Mouse (Mus musculus): ENCODE measurements around the gene Bicdl2.
A peak's percentile ranks its signal among the peaks of the same experiment; 100 is the strongest.

The Bicdl2 gene

GRCm38 (mm10) chr17:23674271-23674952 is 14.1 kb downstream of the Bicdl2 start:
- DNase-seq (ENCODE audit: low spot score): no peak

DNA sequence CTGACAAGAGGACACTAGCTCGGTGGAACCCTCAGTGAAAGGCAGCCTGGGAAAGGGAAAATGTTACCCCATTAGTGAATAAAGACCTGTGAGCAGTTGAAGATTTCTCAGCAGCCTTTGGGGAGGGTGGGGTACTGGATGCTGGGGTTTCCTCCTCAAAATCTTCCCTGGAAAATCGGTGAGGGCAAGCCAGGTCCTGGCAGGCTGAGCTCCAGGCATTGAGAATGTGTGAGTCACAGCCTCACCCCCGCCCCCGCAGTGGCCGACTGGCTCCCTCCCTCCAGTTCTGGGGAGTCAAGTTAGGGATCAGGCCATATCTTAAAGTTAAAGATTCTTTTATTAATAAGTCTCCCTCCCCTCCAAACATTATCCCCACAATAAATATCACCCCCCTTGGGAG is 14.8 kb downstream of the Bicdl2 start:
- DNase-seq (ENCODE audit: low spot score): no peak

DNA sequence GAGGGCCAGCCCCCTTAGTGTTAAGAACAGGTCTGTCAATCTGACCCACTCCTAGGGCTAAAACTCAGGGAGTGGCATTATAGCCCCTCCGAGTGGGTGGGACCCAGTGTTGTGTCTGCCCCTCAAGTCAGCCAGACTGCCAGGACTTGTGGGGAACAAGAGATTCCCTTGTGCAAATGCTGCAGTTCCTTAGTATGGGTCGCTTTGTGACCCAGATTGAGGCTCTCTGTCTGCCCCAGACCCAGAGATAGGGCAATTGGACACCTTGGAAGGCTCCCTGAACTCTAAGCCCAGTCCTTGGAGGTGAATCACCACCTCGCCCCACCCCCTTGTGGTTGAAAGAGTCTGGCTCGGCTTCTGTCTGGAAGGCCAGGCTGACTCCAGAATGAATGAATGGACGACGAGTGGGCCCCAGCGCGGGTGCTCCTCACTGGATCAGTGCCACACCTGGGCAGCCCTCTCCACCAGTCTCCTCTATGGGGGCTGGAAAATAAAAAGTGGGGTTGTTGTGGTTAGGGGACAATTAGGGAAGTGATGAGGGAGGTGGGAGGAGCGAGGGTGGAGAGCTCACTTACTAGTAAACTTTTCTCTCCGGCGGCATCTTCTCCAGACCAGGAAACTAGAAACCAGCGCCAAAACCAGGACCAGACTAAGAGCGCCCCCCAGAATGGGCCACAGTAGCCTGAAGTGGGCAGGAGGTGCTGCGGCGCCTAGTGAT is 15.4 kb downstream of the Bicdl2 start:
- DNase-seq (ENCODE audit: low spot score): no peak

GRCm38 (mm10) chr17:23676473-23677031 is 16.2 kb downstream of the Bicdl2 start:
- no peak for DNase-seq (ENCODE audit: low spot score)

DNA sequence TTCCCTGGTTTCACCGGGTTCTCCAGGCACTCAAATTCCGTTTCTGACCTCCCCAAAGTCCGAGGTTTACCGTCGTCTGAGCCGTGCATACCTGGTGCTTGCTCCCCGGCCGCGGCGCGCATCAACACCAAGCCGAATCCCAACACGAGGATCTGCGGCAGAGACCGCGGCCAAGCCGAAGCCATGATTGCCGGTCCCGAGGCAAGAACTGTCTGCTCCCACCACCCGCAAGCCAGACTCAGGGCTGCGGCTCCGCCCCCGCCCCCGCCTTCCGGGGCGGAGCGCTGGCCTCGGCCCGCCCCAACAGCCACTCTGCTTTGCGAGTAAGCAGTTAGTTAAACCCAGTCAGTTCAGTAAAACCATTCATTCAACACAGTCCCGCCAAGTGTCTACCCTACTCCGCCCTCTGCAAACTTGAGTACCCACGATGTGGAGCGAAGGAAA is 17.0 kb downstream of the Bicdl2 start, which contains the start of gene Tnfrsf12a:
Gene Tnfrsf12a, minus strand, starts transcription at position 233 of the 444 bp plus-strand sequence.
- DNase-seq (ENCODE audit: low spot score): peak; percentile 92

- no peak for DNase-seq (ENCODE audit: low spot score)
Measured at GRCm38 (mm10) chr17:23679127-23679835, 19.0 kb downstream of the Bicdl2 start, which contains the start of gene Cldn6. Gene Cldn6 (plus strand): TSS chr17:23679249.

DNA sequence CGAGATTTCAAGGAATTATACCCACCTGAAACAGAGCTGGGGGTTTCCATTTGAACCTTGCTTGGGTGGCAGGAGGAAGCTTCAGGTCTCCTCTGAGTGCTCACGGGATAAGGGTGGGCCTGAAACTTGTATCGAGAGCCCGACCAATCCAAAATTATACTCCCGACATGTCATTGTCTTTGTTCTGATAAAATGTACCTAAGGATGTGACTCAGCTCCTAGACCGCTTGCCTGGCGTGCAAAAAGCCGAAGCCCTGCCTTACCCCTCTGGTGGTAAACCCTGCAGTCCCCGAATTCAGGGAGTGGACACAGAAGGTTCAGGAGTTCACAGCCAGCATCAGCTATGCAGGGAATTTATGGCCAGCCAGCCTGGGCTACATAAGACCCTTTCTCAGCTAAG is 20.0 kb downstream of the Bicdl2 start:
- DNase-seq (ENCODE audit: low spot score): no peak

DNA sequence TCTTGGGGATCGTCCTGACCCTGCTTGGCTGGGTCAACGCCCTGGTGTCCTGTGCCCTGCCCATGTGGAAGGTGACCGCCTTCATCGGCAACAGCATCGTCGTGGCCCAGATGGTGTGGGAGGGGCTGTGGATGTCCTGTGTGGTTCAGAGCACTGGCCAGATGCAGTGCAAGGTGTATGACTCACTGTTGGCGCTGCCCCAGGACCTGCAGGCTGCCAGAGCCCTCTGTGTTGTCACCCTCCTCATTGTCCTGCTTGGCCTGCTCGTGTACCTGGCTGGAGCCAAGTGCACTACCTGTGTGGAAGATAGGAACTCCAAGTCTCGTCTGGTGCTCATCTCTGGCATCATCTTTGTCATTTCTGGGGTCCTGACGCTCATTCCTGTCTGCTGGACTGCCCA is 20.8 kb downstream of the Bicdl2 start:
- no peak for DNase-seq (ENCODE audit: low spot score)

- DNase-seq (ENCODE audit: low spot score): no peak
Measured at GRCm38 (mm10) chr17:23682092-23682491, 21.8 kb downstream of the Bicdl2 start.

DNA sequence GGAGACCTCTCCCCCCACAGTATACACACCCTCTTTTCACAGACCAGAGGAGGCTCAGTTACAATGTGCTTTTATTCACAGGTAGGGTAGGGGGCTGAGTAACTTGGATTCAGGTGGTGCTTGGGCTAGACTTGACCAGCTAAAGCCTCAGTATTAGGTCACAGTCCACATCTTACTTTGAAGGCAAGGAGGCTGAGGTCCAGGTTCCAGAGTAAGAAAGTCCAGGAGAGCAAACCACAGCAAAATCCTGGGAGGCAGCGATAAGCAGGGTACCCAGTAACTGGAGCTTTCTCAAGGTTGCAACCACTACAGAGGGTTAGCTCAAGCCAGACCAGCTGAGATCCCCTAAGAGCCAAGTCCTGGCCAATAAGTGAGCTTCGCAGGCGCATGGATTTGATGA is 22.2 kb downstream of the Bicdl2 start:
- no peak for DNase-seq (ENCODE audit: low spot score)

DNA sequence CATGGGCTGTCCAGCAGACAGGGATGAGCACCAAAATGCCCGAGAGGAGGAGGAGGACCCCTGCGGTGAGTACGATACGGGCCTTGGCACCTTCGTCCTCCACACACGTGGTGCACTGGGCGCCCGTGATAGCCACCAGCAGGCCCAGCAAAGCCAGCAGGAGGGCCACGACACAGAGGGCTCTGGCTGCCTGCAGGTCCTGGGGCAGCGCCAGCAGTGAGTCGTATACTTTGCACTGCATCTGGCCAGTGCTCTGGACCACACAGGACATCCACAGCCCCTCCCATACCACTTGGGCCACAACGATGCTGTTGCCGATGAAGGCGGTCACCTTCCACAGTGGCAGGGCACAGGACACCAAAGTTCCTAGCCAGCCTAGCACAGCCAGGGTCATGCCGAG is 22.9 kb downstream of the Bicdl2 start:
- no peak for DNase-seq (ENCODE audit: low spot score)

- no peak for DNase-seq (ENCODE audit: low spot score)
Measured at GRCm38 (mm10) chr17:23683856-23684672, 23.8 kb downstream of the Bicdl2 start, which contains the start of gene Cldn9. Gene Cldn9 (minus strand): TSS chr17:23684026.

- no peak for DNase-seq (ENCODE audit: low spot score)
Measured at GRCm38 (mm10) chr17:23694491-23694890, 34.2 kb downstream of the Bicdl2 start.

GRCm38 (mm10) chr17:23695801-23696200 is 35.5 kb downstream of the Bicdl2 start:
- no peak for DNase-seq (ENCODE audit: low spot score)

- DNase-seq (ENCODE audit: low spot score): no peak
Measured at GRCm38 (mm10) chr17:23699131-23700077, 39.1 kb downstream of the Bicdl2 start.

DNA sequence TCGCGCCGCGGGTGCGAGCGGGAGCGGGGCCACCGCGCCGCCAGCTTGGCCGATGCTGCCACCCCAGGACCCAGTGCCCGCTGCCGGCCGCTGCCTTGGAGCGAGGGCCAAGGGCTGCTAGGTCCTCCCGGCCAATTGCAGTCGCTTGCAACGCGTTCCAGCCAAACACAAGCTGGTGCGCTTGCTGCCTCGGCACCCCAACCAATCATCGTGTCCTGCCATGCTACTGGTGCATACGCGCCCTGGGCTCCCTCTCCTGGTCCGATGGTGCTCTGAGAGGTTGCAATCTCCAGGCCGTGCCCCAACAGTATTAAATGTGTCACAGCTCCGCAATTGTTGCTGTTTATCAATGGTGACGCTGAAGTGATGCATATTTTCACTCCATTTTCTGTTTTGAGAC is 39.8 kb downstream of the Bicdl2 start:
- DNase-seq (ENCODE audit: low spot score): peak; percentile 82

DNA sequence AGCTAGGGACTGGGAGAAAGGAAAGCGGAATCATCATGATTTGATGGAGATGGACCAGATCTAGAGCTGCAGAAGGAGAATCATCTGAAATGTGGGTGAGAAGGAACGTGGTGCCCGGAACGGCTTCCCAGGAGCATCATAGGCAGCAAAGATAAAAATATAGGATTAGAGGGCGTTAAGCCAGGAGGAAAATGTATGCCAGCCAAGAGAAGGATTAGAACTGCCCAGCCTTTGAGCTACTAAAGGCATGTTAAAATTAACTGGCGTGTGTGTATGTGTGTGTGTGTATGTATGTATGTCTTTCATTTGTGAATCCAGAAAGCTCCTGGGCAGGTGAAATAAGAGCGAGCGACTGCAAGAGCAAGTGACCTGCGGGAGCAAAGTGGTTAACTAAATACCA is 43.0 kb downstream of the Bicdl2 start:
- DNase-seq (ENCODE audit: low spot score): no peak

GRCm38 (mm10) chr17:23704741-23705140 is 44.4 kb downstream of the Bicdl2 start:
- no peak for DNase-seq (ENCODE audit: low spot score)

DNA sequence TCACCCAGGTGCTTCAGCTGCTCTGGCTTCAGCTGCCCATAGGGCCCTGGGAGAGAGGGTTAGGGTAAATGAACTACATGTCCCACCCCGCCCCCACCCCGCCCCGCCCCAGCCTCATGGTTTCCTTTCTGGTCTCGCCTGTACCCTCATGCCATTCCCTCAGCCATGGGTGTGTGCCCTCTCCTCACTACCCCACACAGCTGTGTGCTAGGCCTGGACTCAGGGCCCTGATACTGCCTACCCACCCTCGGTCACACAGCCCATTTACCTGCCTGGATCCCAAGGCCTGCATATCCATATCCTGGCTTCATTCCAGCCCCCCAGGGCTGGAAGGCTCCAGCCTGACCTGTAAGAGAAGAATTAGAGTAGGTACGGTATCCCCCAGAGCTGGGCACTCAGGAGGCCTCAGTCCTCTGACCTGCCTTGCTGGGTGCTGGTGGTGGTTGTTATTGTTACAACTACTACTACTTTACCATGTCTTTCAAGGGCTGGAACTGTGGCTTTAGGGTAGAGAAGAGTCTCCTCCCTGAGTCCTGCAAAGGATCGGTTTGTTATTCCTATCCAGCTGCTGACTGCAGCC is 45.3 kb downstream of the Bicdl2 start:
- no peak for DNase-seq (ENCODE audit: low spot score)

DNA sequence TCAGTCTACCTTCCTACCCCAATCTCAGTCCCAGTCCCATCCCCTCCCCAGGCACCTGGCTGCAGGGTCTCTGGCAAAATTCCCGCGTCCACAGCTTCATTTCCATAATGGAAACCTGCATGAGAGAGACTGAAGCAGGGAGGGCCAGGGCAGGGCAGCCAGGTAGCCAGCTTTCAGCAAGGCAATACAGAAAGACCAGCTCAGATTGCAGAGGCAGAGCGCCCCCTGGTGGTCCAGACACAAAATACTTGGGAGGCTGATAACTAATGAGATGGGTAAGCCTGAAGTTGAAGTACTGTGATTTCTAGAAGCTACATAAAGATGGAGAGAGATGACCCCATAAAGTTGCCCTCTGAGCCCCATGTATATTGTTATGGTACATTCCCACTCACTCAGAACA is 45.9 kb downstream of the Bicdl2 start:
- peak; percentile 69 for DNase-seq (ENCODE audit: low spot score)
